Mouse (Mus musculus) layer of hippocampus, postnatal 25 days (tissue): ENCODE measurements around the gene Ncl. TPM values are rescaled to one million over a fixed set of nuclear protein-coding genes. Genes with fewer than 3 reads are reported as not detected.

Source experiments
- DNase-seq, 2 experiments: peaks; one replicate each; pipeline ENCODE4 v3.0.0; 2022; ENCODE audit warnings: mixed read lengths in 2 of 2, low spot score in 1 of 2; ENCODE audit errors: extremely low spot score in 1 of 2
- total RNA-seq, 2 experiments: library from RNA; stranded (reverse); gene quantifications; 2 replicates each; pipeline ENCODE4 v1.2.3; 2021

Ncl gene
- 100 to 1,000 TPM; 126 to 148 TPM for total RNA-seq

GRCm38 (mm10) chr1:86358906-86359797 lies at the start of gene Ncl:
TSS of gene Ncl (minus strand) at chr1:86359400.
- peak; percentile 86 to 88 for DNase-seq

- no peak for DNase-seq
Measured at GRCm38 (mm10) chr1:86408515-86408914, 49.3 kb upstream of the Ncl start.

GRCm38 (mm10) chr1:86406914-86407313 lies 47.7 kb upstream of the Ncl start:
- no peak for DNase-seq

GRCm38 (mm10) chr1:86406313-86406712 lies 47.1 kb upstream of the Ncl start:
- DNase-seq: no peak

- peak in 1 of 2 experiments; percentile 15 for DNase-seq
Measured at GRCm38 (mm10) chr1:86404834-86405233, 45.6 kb upstream of the Ncl start.

- no peak for DNase-seq
Measured at GRCm38 (mm10) chr1:86400096-86400754, 41.0 kb upstream of the Ncl start.

GRCm38 (mm10) chr1:86399322-86399721 lies 40.1 kb upstream of the Ncl start:
- no peak for DNase-seq

- DNase-seq: no peak
Measured at GRCm38 (mm10) chr1:86398222-86398621, 39.0 kb upstream of the Ncl start.

GRCm38 (mm10) chr1:86397621-86398020 lies 38.4 kb upstream of the Ncl start:
- no peak for DNase-seq

- no peak for DNase-seq
Measured at GRCm38 (mm10) chr1:86395897-86396296, 36.7 kb upstream of the Ncl start.

GRCm38 (mm10) chr1:86394246-86394645 lies 35.0 kb upstream of the Ncl start:
- DNase-seq: no peak

GRCm38 (mm10) chr1:86393219-86393618 lies 34.0 kb upstream of the Ncl start:
- DNase-seq: no peak

GRCm38 (mm10) chr1:86391425-86391824 lies 32.2 kb upstream of the Ncl start:
- DNase-seq: no peak

- DNase-seq: peak; percentile 69 to 91
Measured at GRCm38 (mm10) chr1:86389230-86389629, 30.0 kb upstream of the Ncl start.

- no peak for DNase-seq
Measured at GRCm38 (mm10) chr1:86381027-86381426, 21.8 kb upstream of the Ncl start.

GRCm38 (mm10) chr1:86379161-86379569 lies 20.0 kb upstream of the Ncl start:
- no peak for DNase-seq

GRCm38 (mm10) chr1:86378662-86379061 lies 19.5 kb upstream of the Ncl start:
- DNase-seq: no peak

- DNase-seq: no peak
Measured at GRCm38 (mm10) chr1:86376354-86376753, 17.2 kb upstream of the Ncl start.

- DNase-seq: peak in 1 of 2 experiments; percentile 44
Measured at GRCm38 (mm10) chr1:86371997-86372396, 12.8 kb upstream of the Ncl start.

- DNase-seq: no peak
Measured at GRCm38 (mm10) chr1:86368086-86368485, 8.9 kb upstream of the Ncl start.

- DNase-seq: no peak
Measured at GRCm38 (mm10) chr1:86363671-86364070, 4.5 kb upstream of the Ncl start.
